Mouse (Mus musculus) brain, embryonic 14.5 days (tissue): ENCODE data around the gene Rybp.

Experiments
- CTCF ChIP-seq: fragments of 200-500 bp; IDR thresholded peaks from 2 replicates; pipeline ENCODE4 v1.5.1; 2012; ENCODE audit warnings: inconsistent platforms, mild to moderate bottlenecking, moderate library complexity, borderline replicate concordance; ENCODE audit not compliant: insufficient read depth, insufficient read length; ENCODE audit errors: extremely low read depth
- POLR2A ChIP-seq: fragments of 200-500 bp; IDR thresholded peaks from 2 replicates; pipeline ENCODE4 v1.6.1; 2012; ENCODE audit warnings: mild to moderate bottlenecking, inconsistent platforms, borderline replicate concordance; ENCODE audit not compliant: poor library complexity, insufficient read depth, insufficient read length, severe bottlenecking; ENCODE audit errors: extremely low read depth

- TF ChIP-seq CTCF = no peak
- no peak for TF ChIP-seq POLR2A
Observed at GRCm38 (mm10) chr6:100204436-100204835, 82.8 kb downstream of the Rybp start.
